Mouse (Mus musculus): ENCODE measurements at regions not wholly inside any gene's neighbourhood (a gene's known extent, or its start where the extent isn't known, plus 50 kb on each side); places are given as distances from the start of the nearest gene placed in this dataset.

DNA sequence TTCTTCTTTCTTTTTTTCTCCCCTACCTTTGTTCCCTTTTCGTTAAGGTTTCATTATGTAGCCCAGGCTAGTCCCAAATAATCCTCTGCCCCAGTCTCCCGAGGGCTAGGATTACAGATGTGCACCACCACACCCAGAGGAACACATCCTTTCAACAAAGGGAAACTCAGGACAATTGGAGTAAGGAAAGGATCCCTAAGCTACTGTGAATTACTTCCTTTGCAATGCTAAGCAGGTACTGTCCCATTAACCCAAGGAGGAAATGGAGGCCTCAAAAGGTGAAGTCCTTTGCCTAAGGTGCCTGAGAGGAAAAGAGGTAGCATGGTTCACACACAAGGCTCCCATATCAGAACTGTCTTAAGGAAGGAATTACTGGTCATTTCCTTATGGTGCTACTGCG is 157.2 kb downstream of the En1 start:
- no peak for DNase-seq (ENCODE audit: low spot score in 2 of 2)

DNA sequence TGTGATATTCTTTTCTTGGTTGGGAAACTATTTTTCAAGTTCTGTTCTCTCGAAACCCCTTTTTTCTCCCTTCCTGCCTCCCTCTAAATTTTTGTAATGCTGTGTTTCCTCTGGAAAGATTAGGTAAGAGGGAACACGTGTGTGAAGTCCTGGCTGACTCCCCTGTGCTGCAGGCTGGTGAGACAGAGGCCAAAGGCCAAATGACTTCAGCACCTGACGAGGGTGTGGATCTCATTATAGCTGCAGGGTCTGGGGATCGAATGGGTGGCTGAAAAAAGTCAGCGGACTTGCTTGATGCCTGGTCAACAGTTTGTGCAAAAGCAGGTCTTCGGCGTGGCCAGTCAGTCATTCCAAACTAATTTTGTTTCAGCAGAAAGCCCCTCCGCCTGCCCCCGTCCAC is 159.1 kb downstream of the En1 start:
- no peak for DNase-seq (ENCODE audit: low spot score in 2 of 2)

DNA sequence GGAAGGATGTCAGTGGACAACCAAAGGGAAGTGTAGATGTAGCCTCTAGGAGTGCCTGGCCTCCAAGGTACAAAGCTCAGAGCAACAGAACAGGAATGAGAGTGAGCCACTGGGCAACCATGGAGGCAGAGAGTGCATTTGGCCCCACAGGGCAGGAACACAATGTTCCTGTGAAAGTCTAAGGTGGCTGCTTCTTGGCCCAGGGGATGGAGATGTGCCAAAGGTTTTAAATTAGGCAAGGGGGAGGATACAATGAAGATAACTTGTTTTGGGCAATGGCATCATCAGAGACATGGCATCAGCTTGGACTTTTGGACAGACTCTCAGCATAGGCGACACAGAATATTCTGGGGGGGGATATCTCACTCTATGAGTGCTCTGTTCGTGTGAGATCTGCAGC is 160.3 kb downstream of the En1 start:
- no peak for DNase-seq (ENCODE audit: low spot score in 2 of 2)

DNA sequence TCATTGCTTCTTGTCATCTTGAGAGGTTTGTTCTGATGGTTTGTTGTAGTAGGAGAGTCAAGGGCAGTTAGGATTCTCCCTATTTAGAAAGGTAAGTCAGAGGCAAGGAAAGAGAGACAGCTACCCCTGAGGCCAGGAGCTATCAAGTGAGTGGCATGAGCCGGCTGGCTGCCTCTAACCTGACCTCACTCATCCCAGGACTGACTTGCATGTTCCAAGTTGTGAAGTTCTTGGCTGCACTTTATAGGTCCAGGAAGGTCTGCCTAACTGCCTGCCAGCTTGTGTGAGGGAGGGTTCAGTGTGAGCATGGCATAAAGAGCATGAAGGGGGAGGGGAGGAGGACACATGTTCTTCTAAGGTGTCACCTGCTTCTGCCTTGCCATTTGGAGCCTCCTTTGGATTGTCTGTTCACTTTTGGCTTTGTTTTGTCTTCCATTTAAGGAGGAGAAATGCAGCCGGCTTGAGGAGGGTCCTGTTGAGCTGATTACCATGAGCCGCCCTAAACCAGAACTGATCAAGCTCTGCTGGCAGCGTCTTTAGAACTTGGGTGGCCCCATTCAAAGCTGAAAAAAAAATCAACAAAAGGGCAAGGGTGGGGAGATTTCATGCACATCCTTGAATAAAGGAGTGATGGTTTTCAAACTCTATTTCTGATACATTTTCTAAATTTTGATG is 160.8 kb downstream of the En1 start:
- DNase-seq (ENCODE audit: low spot score in 2 of 2) = no peak

DNA sequence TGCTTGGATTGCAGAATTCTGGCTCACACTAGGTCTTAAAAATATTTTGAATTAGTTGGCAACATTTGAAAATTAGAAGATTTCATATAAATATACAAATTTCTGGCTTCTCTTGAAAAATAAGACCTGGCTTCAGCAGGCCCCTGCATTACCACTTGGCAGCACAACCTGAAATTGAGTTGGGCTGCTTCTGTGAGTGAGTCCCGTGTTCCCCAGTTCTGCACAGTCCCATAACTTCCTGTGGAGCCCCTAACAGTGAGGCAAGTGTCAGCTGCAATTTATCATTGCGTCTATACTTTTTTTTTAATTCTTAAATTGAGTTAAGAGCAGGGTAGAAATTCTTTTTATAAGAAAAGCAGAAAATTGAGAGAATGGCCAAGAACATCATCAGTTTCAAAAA is 164.8 kb downstream of the En1 start:
- DNase-seq (ENCODE audit: low spot score in 2 of 2) = no peak

DNA sequence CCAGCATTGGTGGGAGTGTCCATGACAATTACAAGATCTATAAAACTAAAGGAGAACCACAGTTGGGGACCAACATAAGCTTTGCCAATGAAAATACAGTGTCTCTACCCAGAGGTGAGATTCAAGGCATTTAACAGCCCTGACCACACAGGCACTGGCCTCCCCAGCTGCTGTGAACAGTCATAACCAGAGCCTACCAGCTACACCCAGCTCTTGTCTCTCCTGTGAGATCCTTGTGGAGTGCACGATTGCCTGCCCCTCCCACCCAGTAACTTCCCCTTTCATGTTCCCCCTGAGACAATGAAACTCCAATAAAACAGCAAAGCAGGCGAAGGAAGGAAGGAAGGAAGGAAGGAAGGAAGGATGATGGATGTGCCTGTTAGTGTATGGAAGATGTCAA is 169.1 kb downstream of the En1 start:
- DNase-seq (ENCODE audit: low spot score in 2 of 2) = no peak

DNA sequence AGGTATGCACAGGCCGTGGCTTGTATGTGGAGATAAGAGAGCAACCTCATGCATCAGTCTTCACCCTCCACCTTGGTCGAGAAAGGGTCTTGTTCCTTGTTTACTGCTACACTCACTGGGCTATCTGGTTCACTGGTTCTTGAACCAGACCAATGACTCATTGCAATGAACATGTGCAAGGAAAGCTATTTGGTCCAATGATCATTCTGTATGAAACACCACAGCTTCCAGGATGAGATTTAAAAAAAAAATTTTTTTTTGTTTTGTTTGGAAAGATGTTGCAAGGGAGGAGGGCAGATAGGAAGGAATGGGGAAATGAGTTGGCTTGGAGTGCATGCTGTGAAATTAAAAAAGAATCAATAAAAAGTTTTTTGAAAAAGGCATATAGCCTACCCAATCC is 174.7 kb downstream of the En1 start:
- no peak for DNase-seq (ENCODE audit: low spot score in 2 of 2)

DNA sequence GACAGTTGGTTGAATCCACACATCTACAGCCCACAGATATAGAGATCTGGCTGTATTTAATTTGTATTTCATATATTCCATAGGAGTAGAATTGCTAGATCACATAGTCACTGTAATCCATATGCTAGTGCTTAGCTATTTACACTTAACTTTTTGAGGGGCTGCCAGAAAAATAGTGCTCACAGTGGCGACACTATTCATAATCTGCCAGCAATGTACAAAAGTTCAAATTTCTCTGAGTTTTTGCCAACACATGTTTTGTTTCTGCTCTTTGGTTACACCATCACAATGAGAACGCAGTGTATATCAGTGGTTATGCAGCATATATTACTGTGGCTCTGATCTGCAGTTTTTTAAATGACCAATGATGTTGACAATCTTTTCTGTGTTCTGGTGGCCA is 175.2 kb downstream of the En1 start:
- no peak for DNase-seq (ENCODE audit: low spot score in 2 of 2)

DNA sequence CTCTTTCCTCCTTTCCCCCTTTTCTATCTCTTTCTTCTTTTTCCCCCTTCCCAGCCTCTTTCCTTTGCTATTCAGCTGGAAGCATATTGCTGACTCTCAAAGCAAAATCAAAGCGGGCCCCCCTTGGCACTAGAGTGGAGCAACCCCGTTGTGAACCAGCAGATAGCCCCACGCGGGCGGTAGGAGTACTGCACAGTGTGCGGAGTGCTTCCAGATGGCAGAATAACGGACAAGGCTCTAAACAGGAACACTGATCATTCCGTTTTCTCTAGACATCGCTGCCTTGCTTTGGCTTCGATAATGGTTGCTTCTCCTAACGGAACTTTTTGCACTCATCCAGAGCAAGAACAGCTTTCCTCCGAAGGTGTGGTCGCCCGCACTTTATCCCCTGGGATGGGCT is 193.0 kb downstream of the En1 start:
- DNase-seq (ENCODE audit: low spot score in 2 of 2) = no peak

DNA sequence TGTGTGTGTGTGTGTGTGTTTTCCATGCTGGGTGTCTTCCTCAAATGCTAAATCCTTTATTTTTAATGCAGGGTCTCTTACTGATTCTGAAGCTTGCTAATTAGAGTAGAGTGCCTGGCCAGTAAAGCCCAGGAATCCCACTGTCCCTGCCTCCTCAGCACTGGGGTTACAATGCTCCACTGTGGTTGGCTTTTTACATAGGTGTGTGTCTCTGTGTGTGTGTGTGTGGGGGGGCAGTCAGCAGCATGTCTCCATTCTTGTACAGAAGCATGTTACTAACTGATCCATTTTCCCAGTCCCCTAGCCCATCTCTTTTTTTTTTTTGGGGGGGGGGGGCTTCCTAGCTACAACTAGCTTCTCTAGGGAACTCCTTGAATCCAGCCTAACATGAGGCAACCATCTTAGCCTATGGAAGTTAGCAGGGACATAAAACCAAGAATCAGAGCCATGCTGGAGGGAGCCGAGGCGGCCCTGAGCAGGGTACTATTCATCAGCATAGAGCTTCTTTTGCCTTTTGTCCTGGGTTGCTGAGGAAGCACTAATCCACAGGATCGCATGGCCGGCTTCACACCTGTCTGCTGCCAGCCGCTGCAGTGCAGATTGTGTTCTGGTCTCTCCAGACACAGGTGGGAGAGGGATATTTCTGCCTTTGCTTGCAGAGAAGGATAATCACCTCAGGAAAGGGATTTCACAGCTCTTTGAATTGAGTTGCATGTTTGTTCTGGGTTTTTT is 199.2 kb downstream of the En1 start:
- no peak for DNase-seq (ENCODE audit: low spot score in 2 of 2)

DNA sequence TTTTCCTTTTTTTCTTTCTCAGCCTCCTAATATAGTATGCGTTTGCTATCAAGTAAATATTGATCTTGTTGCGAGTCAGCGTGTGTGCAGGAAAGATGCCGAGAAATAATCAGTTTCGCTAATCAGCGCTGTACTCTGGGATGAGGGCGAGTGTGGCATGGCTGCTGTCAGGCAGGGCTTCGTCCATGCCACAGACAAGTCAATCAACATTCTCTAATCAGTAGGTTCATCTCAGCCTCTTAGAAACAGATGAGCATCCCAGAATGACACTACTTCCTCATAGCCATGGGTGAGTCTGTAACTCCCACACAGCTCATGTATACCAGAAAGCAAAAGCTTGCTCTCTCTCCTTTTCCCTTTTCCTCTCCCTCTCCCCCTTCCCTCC is 199.8 kb downstream of the En1 start:
- DNase-seq (ENCODE audit: low spot score in 2 of 2) = no peak

DNA sequence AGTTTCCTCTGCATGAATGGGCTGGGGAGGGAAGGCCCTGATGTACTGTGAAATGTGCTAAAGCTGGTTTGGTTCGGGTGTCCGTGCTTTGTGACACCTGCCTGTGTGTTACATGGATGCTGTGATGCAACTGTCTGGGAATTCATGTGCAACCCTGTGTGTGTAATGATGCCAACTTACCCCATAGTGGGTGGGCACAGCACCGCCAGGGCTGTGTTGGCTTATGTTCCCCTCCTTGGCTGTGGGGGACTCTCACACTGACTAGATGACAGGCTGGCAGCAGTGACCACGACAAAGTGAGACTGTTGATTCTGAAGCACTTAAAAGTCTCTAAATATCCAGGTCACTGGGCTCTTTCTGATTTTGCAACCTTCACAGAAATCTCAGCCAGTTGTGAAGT is 212.2 kb downstream of the En1 start:
- DNase-seq (ENCODE audit: low spot score in 2 of 2) = no peak

DNA sequence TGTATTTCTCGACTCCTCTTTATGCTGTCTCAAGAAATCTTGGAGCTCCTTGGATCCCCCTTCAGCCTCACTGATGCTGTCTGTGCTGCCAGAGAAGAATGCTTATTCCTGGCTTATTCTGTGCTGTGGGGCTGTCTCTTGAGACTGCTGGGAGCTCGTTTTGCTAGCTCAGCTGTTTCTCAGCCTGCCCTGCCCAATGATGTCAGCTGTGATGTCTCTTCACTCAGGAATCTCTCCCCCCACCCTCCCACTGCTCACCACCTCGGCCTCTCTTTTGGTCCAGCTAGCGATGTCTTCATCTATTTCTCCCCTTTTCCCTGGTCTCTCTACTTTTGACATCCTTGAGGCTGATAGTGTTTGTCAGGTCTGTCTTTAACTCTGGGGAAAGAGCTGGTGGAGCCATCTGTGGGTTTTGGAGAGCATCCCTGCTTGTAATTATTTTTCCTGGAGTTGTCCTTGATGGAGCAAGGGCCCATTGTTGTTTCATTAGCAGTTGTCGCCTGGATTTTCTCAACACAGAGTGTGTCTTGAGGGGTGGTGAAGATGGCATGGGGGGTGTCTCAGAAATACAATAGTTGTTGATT is 214.1 kb downstream of the En1 start:
- no peak for DNase-seq (ENCODE audit: low spot score in 2 of 2)

DNA sequence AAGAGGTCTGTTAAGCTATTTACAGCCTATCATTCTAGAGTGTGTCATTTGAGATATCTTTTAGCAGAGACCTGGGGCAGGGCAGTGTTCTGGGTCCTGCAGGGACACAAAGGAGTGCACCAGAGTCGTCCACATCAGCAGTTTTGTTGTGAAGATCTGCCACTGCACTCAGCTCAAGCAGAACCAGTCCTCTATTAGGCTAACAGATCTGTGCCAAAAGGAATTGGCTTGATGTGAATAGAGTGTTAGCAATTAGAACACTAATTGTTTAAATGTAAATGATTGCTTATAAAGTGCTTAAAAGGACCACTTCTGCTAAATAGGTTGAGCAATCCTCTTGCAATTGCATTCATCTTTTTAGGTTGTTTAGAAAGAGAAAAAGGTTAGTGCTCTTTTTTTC is 215.3 kb downstream of the En1 start:
- DNase-seq (ENCODE audit: low spot score in 2 of 2) = no peak

DNA sequence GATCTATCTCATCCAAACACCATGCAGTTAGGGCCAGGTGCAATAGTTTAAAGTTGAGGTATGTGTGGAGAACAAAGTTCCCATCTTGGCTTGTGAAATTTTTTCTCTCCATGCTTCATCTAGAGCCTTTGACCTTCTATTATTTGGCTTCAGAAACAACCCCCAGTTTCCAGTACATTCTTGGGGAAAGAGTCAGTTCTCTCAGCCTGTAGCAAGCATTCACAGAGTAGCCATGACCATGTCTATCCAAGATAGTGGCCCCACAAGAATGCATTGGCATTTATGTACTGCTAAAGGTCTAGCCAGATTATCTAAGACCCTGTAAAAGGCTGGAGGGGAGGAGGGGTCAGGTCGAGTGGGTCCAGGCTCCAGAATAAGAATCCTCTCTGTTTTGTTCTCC is 229.8 kb downstream of the En1 start:
- DNase-seq (ENCODE audit: low spot score in 2 of 2) = no peak

DNA sequence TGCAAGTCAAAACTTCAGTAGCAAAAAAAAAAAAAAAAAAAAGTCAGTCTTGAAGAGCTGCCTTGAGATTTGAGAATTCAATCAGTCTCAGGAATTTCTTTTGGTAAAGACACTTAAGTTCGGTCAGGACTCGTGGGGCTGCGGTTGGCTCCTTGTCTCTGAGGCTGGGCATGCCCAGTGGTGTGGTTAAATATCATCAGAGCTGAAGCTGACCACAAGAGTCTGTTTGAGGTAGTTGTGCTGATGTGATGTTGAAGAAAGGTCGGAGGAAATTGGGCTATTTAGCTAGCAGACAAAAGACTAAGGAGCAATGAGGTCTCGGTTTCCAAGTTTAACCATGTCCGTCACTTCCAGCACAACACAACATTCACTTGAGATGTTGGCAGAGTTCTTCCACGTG is 240.4 kb downstream of the En1 start:
- no peak for DNase-seq (ENCODE audit: low spot score in 2 of 2)

DNA sequence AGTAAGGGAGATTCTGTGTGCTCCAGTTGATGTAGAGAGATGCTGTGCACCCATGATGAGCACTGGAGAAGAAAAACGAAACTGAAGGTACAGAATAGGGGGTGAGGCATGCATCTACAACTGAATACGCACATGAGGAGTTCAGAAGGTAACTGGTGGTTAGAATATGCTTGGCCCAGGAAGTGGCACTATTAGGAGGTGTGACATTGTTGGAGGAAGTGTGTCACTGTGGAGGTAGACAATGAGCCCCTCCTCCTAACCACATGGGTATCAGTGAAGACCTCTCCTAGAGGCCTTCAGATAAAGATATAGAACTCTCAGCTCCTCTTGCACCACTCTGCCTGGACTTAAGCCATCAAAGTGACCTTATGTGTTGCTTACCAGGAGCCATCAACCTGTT is 243.9 kb downstream of the En1 start:
- DNase-seq (ENCODE audit: low spot score in 2 of 2) = no peak

DNA sequence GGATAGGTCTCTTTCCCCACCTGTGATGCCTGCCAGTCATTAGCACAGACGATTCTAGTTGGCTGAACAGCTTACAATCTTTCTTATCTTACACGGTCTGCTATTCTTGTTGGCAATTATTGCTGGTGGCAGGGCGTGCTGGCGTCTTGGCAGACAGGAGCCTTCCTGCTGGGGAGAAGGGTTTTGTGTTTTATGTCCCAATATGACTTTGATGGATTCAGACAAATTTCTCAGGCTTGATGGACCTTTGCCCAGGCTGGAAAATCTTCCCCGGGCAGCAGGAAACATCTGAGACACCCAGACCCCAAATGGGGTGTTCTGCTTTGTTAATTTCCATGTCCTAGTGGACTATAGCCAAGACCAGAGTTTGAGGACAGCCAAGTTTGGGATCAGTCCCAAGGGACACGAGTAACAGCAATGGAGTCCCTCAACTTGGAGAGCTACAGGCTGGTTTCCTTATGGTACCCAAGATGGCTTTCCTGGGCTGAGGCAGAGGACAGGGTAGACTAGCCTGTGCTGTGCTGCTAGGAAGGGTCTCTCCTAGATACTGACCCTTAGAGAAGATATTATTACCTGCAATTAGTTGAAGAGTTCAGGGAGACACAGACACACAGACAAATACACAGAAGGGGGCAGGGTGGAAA is 249.8 kb downstream of the En1 start:
- DNase-seq (ENCODE audit: low spot score in 2 of 2) = no peak

DNA sequence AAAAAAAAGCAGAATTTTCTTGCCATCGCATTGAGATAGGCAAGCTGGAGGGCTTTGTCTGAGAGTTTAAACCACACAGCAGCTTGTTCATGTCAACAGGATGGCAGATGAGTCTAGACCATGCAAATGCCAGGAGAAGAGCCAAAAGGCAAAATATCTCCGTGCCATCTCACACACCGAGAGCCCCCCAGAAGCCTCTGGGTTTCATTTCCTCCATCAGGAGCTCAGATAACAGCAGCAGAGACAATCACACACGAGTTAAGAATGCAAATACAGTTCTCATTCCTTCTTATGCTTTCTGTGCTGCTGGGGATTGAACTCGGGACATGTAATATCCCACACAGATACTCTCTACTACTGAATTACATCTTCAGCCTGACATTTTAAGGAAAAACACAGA is 255.3 kb downstream of the En1 start:
- no peak for DNase-seq (ENCODE audit: low spot score in 2 of 2)

DNA sequence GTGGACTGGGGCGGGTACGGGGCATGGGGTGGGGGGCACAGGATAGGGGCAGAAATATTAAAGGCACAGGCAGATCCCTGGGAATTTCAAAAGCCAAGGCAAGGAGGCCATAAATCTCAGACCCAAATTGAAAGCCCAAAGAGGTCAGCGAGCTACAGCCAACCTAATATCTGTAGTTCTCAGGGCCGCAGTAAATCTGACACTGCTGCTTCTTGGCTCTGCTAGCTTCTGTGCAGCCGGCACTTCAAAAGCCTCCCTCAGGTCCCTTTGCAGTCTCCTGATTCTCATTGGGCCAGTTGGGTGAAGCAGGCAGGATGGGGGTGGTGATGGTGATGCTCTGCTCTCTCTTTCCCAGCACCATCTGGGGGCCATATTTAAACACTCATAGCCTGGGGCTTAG is 257.3 kb downstream of the En1 start:
- no peak for DNase-seq (ENCODE audit: low spot score in 2 of 2)

DNA sequence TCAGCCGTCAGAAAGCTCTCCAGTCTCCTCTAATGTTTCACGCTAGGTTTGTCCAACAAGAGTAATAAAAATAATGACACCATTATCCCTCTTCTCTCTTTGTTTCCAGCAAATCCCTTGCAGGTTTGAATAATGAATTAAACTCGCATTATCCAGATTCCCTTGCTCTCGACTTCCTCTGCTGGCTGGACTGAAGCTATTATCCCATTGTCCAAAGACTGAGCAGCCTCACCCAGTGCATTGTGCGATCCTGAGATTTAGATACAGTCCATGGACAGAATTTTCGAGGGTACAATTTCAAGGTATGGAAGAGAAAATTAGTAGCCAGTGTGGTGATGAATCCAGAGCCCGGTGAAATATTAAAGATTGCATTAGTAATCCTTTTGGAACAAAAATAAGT is 270.3 kb downstream of the En1 start:
- DNase-seq (ENCODE audit: low spot score in 2 of 2) = no peak

DNA sequence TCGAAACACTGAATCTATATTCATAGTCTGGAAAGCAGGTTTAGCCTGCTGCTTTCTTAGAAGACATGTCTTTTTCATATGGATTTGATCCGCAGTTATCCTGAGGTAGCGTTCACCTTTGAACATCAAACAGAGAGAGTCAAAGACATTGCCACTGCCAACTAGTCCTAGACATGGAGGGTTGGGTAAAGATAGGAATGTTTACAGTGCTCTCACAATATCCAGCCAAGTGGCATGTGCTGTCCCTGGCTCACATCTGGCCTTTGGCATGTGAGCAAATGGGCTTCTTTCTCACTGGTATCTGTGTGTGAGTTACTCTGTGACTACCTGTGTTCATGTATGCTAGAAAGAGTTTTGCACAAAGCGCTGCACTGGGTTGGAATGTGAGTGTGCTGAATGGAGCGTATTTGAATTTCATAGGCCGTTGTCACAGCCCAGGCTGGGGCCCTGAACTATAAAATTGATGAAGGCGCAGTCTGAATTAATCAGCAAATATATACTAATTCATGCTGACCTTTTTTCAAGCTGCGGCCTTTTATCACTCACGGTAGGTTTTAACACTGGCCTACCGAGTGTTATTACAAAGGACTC is 280.8 kb downstream of the En1 start:
- DNase-seq (ENCODE audit: low spot score in 2 of 2) = no peak

DNA sequence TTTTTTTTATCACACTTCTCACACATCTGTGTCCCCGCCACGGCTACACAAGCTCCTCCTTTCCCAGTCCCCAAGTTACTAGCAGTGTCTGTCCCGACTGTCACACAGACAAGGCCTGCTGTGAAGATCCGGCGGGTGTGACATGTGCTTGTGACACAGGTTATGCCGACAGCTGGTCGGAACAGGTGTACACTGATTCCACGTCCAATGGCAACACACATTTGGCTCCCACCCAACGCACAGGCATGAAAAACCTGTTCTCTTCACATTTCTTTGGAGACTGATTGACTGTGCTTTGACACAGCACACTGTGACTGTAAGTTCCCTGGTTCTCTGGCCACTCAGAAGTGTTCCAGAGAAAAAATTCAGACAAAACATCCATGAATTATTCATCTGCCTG is 281.4 kb downstream of the En1 start:
- DNase-seq (ENCODE audit: low spot score in 2 of 2) = no peak
